Mouse (Mus musculus) cortical plate, adult 2 months (tissue): ENCODE measurements around the gene Mtg1. TPM values are rescaled to one million over a fixed set of nuclear protein-coding genes. Genes with fewer than 3 reads are reported as not detected.

Experiments used
- H3K27ac ChIP-seq: fragments of 200-500 bp; 2 replicates; pipeline ENCODE4 v1.5.1; 2012; ENCODE audit warnings: low read length, control low read depth, inconsistent platforms; ENCODE audit not compliant: insufficient read depth
- H3K4me1 ChIP-seq: fragments of 200-500 bp; 2 replicates; pipeline ENCODE4 v1.6.1; 2011; ENCODE audit warnings: low read length; ENCODE audit not compliant: control insufficient read depth, insufficient read depth
- H3K4me3 ChIP-seq: fragments of 200-500 bp; 2 replicates; pipeline ENCODE4 v1.5.1; 2011; ENCODE audit warnings: mild to moderate bottlenecking, low read length, control low read depth; ENCODE audit not compliant: insufficient read depth
- CTCF ChIP-seq: fragments of 200-500 bp; IDR thresholded peaks from 2 replicates; pipeline ENCODE4 v1.5.1; 2011; ENCODE audit warnings: mild to moderate bottlenecking, control low read depth, low read length; ENCODE audit not compliant: insufficient read depth; ENCODE audit errors: extremely low read depth
- POLR2A ChIP-seq: fragments of 200-500 bp; IDR thresholded peaks from 2 replicates; pipeline ENCODE4 v1.6.1; 2011; ENCODE audit warnings: mild to moderate bottlenecking, low read length, control low read depth; ENCODE audit not compliant: insufficient read depth; ENCODE audit errors: extremely low read depth
- polyA plus RNA-seq: library from polyadenylated mRNA; depleted of rRNA; stranded (reverse); fragments of >200 nt; gene quantifications from 2 replicates; pipeline ENCODE4 v1.2.3, GENCODE M21; 2012

The Mtg1 gene
- polyA plus RNA-seq, 1 experiment = 43.4 TPM

- H3K4me1 ChIP-seq = peaks cover 3% of the 10 kb centered on the region
- peak overlapping the region; percentile 33 for H3K27ac ChIP-seq
- H3K4me3 ChIP-seq = peak overlapping the region; percentile 82
- TF ChIP-seq POLR2A (no peak), CTCF (no peak)
These were observed 16.5 kb downstream of the Mtg1 start for GRCm38 (mm10) chr7:140153829-140154217.

DNA sequence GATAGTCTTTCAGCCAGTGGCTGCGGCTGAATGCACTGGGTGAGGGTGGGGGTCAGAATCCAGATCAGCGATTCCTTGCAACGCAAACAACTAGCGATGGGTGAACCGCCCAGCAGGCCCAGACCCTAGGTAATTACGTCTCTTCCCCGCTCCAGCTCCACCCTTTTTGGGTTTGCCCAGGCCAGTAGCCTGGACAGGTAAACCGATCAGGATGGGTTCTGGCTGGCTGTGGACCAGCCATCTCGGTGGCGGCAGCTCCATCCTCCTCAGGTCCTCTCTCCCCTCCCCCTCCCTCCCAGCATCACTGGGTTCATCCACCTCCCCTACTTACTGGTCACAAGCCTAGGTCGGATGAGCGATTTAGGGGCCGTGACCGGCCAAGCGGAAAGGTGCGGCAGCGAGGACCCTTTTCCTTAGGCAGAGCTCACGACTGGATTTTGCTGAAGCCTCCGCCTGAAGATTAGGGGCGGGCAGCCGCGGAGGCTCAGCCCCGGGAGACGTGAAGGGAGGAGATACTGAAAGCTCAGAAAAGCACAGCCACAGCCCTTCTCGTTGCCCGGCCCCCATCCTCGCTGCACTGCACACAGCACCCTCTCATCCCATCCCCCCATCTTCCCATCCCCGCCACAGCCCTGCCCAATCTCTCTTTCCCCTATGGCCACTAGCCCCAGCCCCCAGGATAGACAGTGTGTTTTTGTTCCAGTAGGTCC is 17.0 kb downstream of the Mtg1 start, which contains the start of gene Sprn:
TSS of gene Sprn (minus strand) at position 660 of the 710 bp plus-strand sequence.
- Histone ChIP-seq H3K27ac (peak within 1 kb of the TSS; percentile 89), H3K4me1 (peaks cover 3% of the 10 kb centered on the region), H3K4me3 (peak within 1 kb of the TSS; percentile 82)
- TF ChIP-seq CTCF = no peak
- TF ChIP-seq POLR2A = peak; percentile 87

DNA sequence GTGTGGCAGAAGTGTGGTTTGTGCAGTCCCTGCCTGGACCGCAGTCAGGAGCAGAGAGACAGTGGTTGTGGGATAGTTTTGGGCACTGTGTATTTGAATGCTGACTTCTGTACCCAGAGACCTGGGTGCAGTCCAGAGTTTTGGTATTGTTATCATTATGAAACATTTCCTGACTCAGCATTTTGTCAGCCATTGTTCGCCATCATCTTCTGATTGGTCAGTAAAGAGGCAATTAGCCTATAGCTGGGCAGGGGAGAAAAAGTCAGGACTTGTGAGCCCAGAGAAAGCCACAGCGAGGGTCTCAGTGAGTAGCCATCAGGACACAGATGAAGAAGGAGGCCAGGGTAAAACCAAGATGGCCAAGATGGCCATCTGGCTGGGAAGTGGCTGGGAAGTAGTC is 23.0 kb downstream of the Mtg1 start:
- Histone ChIP-seq H3K4me3 (no peak overlapping the region), H3K4me1 (no peaks in the 10 kb centered on the region), H3K27ac (no peak overlapping the region)
- TF ChIP-seq CTCF = no peak
- no peak for TF ChIP-seq POLR2A

- no peak within 1 kb of the TSS for H3K4me3 ChIP-seq
- no peak for TF ChIP-seq CTCF
- TF ChIP-seq POLR2A = no peak
- H3K4me1 ChIP-seq = peaks cover 3% of the 10 kb centered on the region; the same call in 1 of the 2 replicates
- H3K27ac ChIP-seq = no peak within 1 kb of the TSS
These were observed 27.3 kb downstream of the Mtg1 start, which contains the start of gene Olfr522 for GRCm38 (mm10) chr7:140164664-140165063. Gene Olfr522 (minus strand): TSS chr7:140164764.

- Histone ChIP-seq H3K27ac (0 out of 2 replicates have a peak overlapping the region, but pooled peaks have one; percentile 29), H3K4me1 (peaks cover 3% of the 10 kb centered on the region; the same call in 1 of the 2 replicates), H3K4me3 (no peak overlapping the region)
- TF ChIP-seq CTCF (no peak), POLR2A (no peak)
These were observed 30.6 kb downstream of the Mtg1 start for GRCm38 (mm10) chr7:140167950-140168349.

DNA sequence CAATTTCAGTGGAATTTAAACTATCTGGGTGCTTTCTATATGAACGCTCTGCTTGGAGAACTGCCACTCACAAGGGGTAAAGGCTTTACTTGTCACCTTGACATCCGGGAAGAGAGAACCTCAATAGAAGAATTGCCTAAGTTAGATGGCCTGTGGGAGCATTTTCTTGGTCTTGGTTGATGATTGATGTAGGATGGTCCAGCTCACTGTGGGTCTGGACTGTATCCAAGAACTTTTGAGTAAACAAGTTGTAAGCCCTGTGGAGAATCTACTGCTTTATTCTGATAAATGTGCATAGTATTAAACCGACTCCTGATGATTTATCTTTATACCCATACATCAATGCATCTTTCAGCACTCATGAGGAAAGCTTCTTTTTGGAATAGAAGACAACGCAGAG is 32.0 kb downstream of the Mtg1 start:
- Histone ChIP-seq H3K27ac (no peak overlapping the region), H3K4me1 (peaks cover 3% of the 10 kb centered on the region; the same call in 1 of the 2 replicates), H3K4me3 (no peak overlapping the region)
- TF ChIP-seq POLR2A = no peak
- no peak for TF ChIP-seq CTCF

DNA sequence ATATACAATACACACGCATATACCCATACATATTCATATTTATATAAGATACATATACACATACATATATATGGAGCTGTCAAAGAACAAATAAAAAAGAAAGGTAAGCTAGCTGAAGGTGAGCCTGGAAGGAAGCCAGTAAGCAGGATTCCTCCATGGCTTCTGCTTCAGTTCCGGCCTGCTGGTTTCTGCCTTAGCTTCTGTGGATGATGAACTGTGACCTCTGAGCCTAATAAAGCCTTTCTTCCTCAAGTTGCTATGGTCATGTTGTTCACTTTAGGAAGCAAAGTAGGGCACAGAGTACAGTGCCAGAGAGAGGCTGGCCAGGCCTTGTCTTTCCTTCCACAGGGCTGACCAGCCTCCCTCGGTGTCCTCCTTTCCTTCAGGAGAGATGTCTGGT is 33.5 kb downstream of the Mtg1 start:
- Histone ChIP-seq H3K4me1 (peaks cover 3% of the 10 kb centered on the region; the same call in 1 of the 2 replicates), H3K4me3 (no peak overlapping the region), H3K27ac (no peak overlapping the region)
- TF ChIP-seq CTCF = no peak
- TF ChIP-seq POLR2A = no peak

DNA sequence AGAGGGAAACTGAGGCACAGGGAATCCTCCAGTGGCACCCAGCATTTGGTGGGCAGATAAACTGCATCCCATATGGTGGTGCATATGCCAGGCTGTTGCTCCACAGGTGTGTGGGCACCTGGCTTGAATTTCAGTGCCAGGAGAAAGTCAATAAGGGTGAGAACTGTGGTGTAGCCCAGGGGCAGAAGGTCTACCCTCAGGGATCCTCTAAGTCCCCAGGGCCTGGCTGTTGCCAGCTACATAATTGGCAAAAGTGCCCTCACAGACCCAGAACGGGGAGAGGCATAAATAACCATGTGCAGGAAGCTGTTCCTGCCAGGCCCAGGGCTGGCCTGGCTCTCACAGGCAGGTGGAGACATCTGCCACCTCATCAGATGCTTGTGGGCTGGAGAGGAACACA is 35.6 kb downstream of the Mtg1 start, which contains the start of gene Olfr523:
TSS of gene Olfr523 (plus strand) at position 282 of the 400 bp plus-strand sequence.
- TF ChIP-seq POLR2A (no peak), CTCF (no peak)
- 0 out of 2 replicates have a peak, but pooled peaks cover 1% of the 10 kb centered on the region for H3K4me1 ChIP-seq
- no peak within 1 kb of the TSS for H3K4me3 ChIP-seq
- no peak within 1 kb of the TSS for H3K27ac ChIP-seq

DNA sequence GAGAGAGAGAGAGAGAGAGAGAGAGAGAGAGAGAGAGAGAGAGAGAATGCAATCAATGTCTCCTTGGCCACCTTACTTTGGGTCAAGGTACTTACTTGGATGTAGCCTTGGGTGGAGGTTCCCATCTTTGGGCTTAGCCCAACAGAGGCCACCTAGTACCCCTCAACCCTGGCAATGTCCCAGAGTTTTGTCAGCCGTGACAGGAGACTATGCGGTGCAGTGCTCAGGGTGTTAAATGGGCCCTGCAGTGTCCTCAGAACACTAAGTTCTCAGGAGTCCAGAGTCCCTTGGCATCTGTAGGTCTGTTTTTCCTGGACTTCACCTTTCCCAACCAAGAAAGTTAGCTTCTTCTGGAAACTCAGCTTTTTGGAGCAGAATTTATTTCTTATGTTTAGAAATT is 41.8 kb downstream of the Mtg1 start:
- TF ChIP-seq CTCF (no peak), POLR2A (no peak)
- Histone ChIP-seq H3K4me1 (no peaks in the 10 kb centered on the region), H3K4me3 (no peak overlapping the region)

GRCm38 (mm10) chr7:140180692-140181091 is 43.3 kb downstream of the Mtg1 start:
- no peak overlapping the region for H3K4me3 ChIP-seq
- TF ChIP-seq CTCF = no peak
- no peak for TF ChIP-seq POLR2A
- H3K27ac ChIP-seq = no peak overlapping the region
- H3K4me1 ChIP-seq = no peaks in the 10 kb centered on the region

More for the DNA sequence above, 41.8 kb downstream of the Mtg1 start:
- H3K27ac ChIP-seq = no peak overlapping the region
